Mouse (Mus musculus) forebrain, embryonic 13.5 days (tissue): ENCODE measurements around the gene Zfp956. TPM values are rescaled to one million over a fixed set of nuclear protein-coding genes. Genes with fewer than 3 reads are reported as not detected.
"Not testable (repeated sequence)": the region's sequence is repeated elsewhere in the genome, so short reads cannot be mapped to it uniquely, and the experiment has no call there.

Experiments used
- ATAC-seq: fragments of 200-750 bp; cut with Nextera tagmentation; 2 replicates; pipeline ENCODE4 v1.8.0; 2017
- H3K27ac ChIP-seq: fragments of 300-500 bp; sonication (generic); 2 replicates; pipeline ENCODE4 v1.5.1; 2015; ENCODE audit warnings: inconsistent platforms, mild to moderate bottlenecking, moderate library complexity
- H3K27me3 ChIP-seq: fragments of 300-500 bp; sonication (generic); 2 replicates; pipeline ENCODE4 v1.6.1; 2015; ENCODE audit warnings: mild to moderate bottlenecking, inconsistent platforms
- H3K36me3 ChIP-seq: fragments of 300-500 bp; sonication (generic); 2 replicates; pipeline ENCODE4 v1.6.1; 2015; ENCODE audit warnings: mild to moderate bottlenecking, inconsistent platforms; ENCODE audit not compliant: poor library complexity, severe bottlenecking
- H3K4me1 ChIP-seq: fragments of 300-500 bp; sonication (generic); 2 replicates; pipeline ENCODE4 v1.6.1; 2015; ENCODE audit warnings: inconsistent platforms
- H3K4me2 ChIP-seq: fragments of 300-500 bp; sonication (generic); 2 replicates; pipeline ENCODE4 v1.6.1; 2015; ENCODE audit warnings: inconsistent platforms, mild to moderate bottlenecking, moderate library complexity
- H3K4me3 ChIP-seq: fragments of 300-500 bp; sonication (generic); 2 replicates; pipeline ENCODE4 v1.5.1; 2015; ENCODE audit warnings: mild to moderate bottlenecking, inconsistent platforms
- H3K9ac ChIP-seq: fragments of 300-500 bp; sonication (generic); 2 replicates; pipeline ENCODE4 v1.6.1; 2015; ENCODE audit warnings: mild to moderate bottlenecking, inconsistent platforms
- H3K9me3 ChIP-seq: fragments of 300-500 bp; sonication (generic); replicated peaks from 2 replicates; pipeline ENCODE4 v1.6.1; 2016; ENCODE audit warnings: inconsistent platforms
- WGBS: fragments of 180-500 bp; shearing (Covaris S2); methylation state at CpG from one replicate; pipeline ENCODE4 v1.1.7; 2015; 5-methylcytosine and 5-hydroxymethylcytosine counted together
- polyA plus RNA-seq: library from polyadenylated mRNA; unstranded; fragments of >200 nt; fragmentation: Nextera tagmentation; extraction: Ambion mirVana; gene quantifications from 2 replicates; pipeline ENCODE4 v1.2.1, GENCODE M21; 2015

Gene Zfp956
- polyA plus RNA-seq, 1 experiment from 2014 or later, result 11.2 TPM

- no peaks in the 10 kb centered on the region for H3K27me3 ChIP-seq
- peak within 1 kb of the TSS; percentile 97 for H3K27ac ChIP-seq
- no peaks in the 10 kb centered on the region for H3K36me3 ChIP-seq
- H3K4me1 ChIP-seq, result peaks cover 19% of the 10 kb centered on the region
- peak; percentile 97 for ATAC-seq
- H3K4me2 ChIP-seq, result peak within 1 kb of the TSS; percentile 79
- H3K9ac ChIP-seq, result peak within 1 kb of the TSS; percentile 86
- WGBS, result under 1% methylated on average over 48 of the region's 67 CpGs
- peak within 1 kb of the TSS; percentile 83 for H3K4me3 ChIP-seq
- H3K9me3 ChIP-seq, result no peaks in the 10 kb centered on the region
Measured at GRCm38 (mm10) chr6:47920447-47921340, 32.5 kb upstream of the Zfp956 start, which contains the start of gene Zfp212. Zfp212 (plus strand) TSS chr6:47920476.

- H3K4me3 ChIP-seq, result peak overlapping the region; percentile 46
- H3K36me3 ChIP-seq, result peaks cover 10% of the 10 kb centered on the region
- peak overlapping the region; percentile 79 for H3K4me2 ChIP-seq
- peak overlapping the region; percentile 73; the same call in 1 of the 2 replicates for H3K9ac ChIP-seq
- no peaks in the 10 kb centered on the region; the same call in 1 of the 2 replicates for H3K9me3 ChIP-seq
- ATAC-seq, result no peak
- no peak overlapping the region for H3K27ac ChIP-seq
- 54% methylated on average over 12 of the region's 12 CpGs for WGBS
- peaks cover 2% of the 10 kb centered on the region; the same call in 1 of the 2 replicates for H3K27me3 ChIP-seq
- peaks cover 10% of the 10 kb centered on the region for H3K4me1 ChIP-seq
Measured at GRCm38 (mm10) chr6:47942461-47942860, 10.7 kb upstream of the Zfp956 start.

GRCm38 (mm10) chr6:47943021-47943691, 10.0 kb upstream of the Zfp956 start:
- peaks cover 2% of the 10 kb centered on the region; the same call in 1 of the 2 replicates for H3K27me3 ChIP-seq
- H3K27ac ChIP-seq, result no peak overlapping the region
- peak; percentile 82 for ATAC-seq
- WGBS, result 10% methylated on average over 63 of the region's 64 CpGs
- peak overlapping the region; percentile 79 for H3K4me2 ChIP-seq
- peak overlapping the region; percentile 46 for H3K4me3 ChIP-seq
- no peaks in the 10 kb centered on the region; the same call in 1 of the 2 replicates for H3K9me3 ChIP-seq
- H3K9ac ChIP-seq, result peak overlapping the region; percentile 73
- H3K36me3 ChIP-seq, result peaks cover 10% of the 10 kb centered on the region
- peaks cover 10% of the 10 kb centered on the region for H3K4me1 ChIP-seq

DNA sequence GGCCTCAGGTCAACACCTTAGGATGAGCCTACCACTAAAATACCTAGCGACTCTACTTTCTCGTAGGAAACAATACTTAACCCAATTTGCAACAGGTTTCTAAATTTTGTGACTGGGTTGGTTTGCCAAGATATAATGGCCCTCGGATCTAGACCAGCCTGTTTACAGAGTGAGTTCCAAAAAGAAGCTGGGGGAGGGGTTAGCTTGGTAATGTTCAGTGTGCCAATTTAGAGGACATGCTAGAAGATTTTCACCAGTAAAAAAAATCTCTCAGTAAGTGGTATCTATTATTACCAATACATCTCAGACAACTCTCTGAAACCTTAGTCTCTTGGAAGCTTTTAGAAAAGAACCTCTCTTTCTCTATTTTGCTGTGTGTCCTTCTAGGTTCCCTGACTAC, 9.5 kb upstream of the Zfp956 start:
- peak overlapping the region; percentile 46; the same call in 1 of the 2 replicates for H3K4me3 ChIP-seq
- peaks cover 10% of the 10 kb centered on the region for H3K4me1 ChIP-seq
- H3K9me3 ChIP-seq, result no peaks in the 10 kb centered on the region; the same call in 1 of the 2 replicates
- H3K27ac ChIP-seq, result no peak overlapping the region
- H3K27me3 ChIP-seq, result peaks cover 2% of the 10 kb centered on the region; the same call in 1 of the 2 replicates
- ATAC-seq, result no peak
- 80% methylated on average over 3 of the region's 3 CpGs for WGBS
- H3K9ac ChIP-seq, result peak overlapping the region; percentile 73
- peak overlapping the region; percentile 79 for H3K4me2 ChIP-seq
- peaks cover 10% of the 10 kb centered on the region for H3K36me3 ChIP-seq

DNA sequence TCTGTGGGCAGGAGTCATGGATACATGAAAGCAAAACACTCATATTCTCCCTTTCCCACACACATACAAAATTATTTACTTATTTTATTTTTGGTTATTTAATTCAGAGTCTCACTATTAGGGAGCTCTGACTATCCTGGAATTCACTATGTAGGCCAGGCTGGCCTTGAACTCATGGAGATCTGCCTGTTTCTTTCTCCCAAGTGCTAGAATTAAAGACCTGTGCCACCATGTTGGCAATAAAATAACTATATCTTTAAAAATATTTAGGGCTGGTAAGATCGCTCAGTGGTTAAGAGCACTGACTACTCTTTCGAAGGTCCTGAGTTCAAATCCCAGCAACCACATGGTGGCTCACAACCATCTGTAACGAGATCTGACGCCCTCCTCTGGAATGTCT, 5.8 kb upstream of the Zfp956 start:
- H3K27me3 ChIP-seq, result peaks cover under 1% of the 10 kb centered on the region; the same call in 1 of the 2 replicates
- H3K9ac ChIP-seq, result no peak overlapping the region
- H3K36me3 ChIP-seq, result peaks cover 10% of the 10 kb centered on the region
- H3K4me1 ChIP-seq, result peaks cover 10% of the 10 kb centered on the region
- 95% methylated on average over 4 of the region's 4 CpGs for WGBS
- H3K4me3 ChIP-seq, result no peak overlapping the region
- H3K27ac ChIP-seq, result no peak overlapping the region
- ATAC-seq, result no peak
- no peaks in the 10 kb centered on the region; the same call in 1 of the 2 replicates for H3K9me3 ChIP-seq
- H3K4me2 ChIP-seq, result no peak overlapping the region

- no peak for ATAC-seq
Measured at GRCm38 (mm10) chr6:47954425-47954824, 1.2 kb downstream of the Zfp956 start.

GRCm38 (mm10) chr6:47957816-47958215, 4.6 kb downstream of the Zfp956 start:
- H3K27ac ChIP-seq, result no peak overlapping the region
- H3K36me3 ChIP-seq, result peaks cover 52% of the 10 kb centered on the region
- H3K4me2 ChIP-seq, result no peak overlapping the region
- no peak overlapping the region for H3K9ac ChIP-seq
- H3K27me3 ChIP-seq, result no peaks in the 10 kb centered on the region
- no peak overlapping the region for H3K4me3 ChIP-seq
- peaks cover 17% of the 10 kb centered on the region for H3K4me1 ChIP-seq
- ATAC-seq, result no peak
- no peaks in the 10 kb centered on the region for H3K9me3 ChIP-seq

More at GRCm38 (mm10) chr6:47954425-47954824, 1.2 kb downstream of the Zfp956 start:
- H3K4me3 ChIP-seq, result peak overlapping the region; percentile 77; the same call in 1 of the 2 replicates
- no peaks in the 10 kb centered on the region for H3K9me3 ChIP-seq
- H3K36me3 ChIP-seq, result peaks cover 26% of the 10 kb centered on the region
- peaks cover 18% of the 10 kb centered on the region for H3K4me1 ChIP-seq
- H3K9ac ChIP-seq, result no peak overlapping the region
- no peak overlapping the region for H3K27ac ChIP-seq
- WGBS, result 92% methylated on average over 3 of the region's 3 CpGs
- no peaks in the 10 kb centered on the region for H3K27me3 ChIP-seq
- H3K4me2 ChIP-seq, result peak overlapping the region; percentile 83; the same call in 1 of the 2 replicates

DNA sequence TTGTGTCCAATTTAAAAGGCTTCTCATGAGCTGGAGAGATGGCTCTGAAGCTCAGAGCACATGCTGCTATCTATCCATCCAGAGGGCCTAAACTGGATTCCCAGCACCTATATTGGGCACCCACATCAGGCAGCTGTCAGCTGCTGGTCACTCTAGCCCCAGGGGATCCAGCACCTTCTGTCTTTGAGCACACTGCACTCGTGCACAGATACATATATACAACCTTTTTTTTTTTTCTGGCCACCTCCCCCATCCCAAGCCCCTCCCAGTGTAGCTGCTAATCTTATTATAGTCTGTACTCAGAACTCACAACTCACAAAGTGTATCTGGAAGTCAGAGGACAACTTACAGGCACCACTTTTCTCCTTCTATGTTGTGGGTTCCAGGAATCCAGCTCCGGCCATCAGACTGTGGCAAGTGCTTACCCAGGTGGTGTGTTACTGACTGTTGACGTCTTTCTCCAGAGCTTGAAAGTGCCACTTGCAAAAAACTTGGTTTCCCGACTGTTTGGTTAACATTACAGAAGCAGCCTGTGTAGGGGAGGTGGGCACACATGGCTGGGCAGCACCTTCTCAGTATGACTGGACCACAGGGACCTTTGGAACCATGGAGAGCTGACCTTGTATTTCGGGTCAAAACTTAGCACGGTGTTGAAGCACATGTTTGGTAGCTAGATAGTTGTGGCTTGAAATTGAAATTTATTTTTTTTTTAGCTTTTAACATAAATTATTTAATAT, 7.7 kb downstream of the Zfp956 start:
- Histone ChIP-seq H3K27ac (no peak overlapping the region), H3K9ac (no peak overlapping the region), H3K4me1 (no peaks in the 10 kb centered on the region), H3K36me3 (peaks cover 81% of the 10 kb centered on the region), H3K27me3 (no peaks in the 10 kb centered on the region), H3K4me3 (no peak overlapping the region), H3K9me3 (no peaks in the 10 kb centered on the region), H3K4me2 (no peak overlapping the region)
- WGBS, result 88% methylated on average over 6 of the region's 6 CpGs
- no peak for ATAC-seq

DNA sequence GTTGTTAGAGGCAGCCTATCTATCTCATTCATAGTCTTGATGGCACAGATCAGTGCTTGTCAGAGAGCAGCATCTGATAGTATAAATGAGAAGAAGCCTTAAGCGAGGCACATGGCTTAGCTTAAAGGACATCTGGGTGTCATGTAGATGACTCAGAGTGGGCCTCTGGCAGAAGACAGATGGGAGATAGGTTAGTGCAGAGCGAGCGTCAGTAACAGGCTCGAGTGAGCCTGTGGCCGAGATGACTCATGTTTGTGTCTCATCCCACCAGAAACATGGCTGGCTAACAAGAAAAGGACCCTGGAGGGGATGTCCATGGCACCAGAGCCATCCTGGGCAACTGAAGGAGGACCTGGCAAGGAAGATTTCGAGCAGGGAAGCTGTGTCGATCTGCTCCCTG, 9.9 kb downstream of the Zfp956 start:
- Histone ChIP-seq H3K27ac (no peak overlapping the region), H3K9me3 (no peaks in the 10 kb centered on the region), H3K4me3 (no peak overlapping the region), H3K4me2 (no peak overlapping the region), H3K36me3 (peaks cover 69% of the 10 kb centered on the region), H3K27me3 (no peaks in the 10 kb centered on the region), H3K9ac (no peak overlapping the region), H3K4me1 (no peaks in the 10 kb centered on the region)
- 90% methylated on average over 7 of the region's 7 CpGs for WGBS
- no peak for ATAC-seq

DNA sequence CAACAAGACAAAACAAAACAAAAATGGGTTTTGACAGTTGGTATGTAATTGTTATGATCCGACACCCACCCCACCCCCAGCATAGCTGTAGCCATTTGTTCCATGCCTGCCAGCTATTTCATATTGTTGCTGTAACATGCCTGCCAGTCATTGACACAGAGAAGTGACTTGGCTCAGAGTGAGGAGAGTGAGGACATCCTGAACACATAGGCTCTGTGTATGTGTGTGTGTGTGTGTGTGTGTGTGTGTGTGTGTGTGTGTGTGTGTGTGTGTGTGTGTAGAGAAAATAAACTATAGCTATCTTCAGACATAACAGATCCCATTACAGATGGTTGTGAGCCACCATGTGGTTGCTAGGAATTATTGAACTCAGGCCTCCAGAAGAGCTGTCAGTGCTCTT, 15.0 kb downstream of the Zfp956 start:
- peaks cover 30% of the 10 kb centered on the region for H3K36me3 ChIP-seq
- H3K27ac ChIP-seq, ATAC-seq, H3K9me3 ChIP-seq, H3K27me3 ChIP-seq, H3K4me2 ChIP-seq, H3K4me3 ChIP-seq, H3K9ac ChIP-seq, H3K4me1 ChIP-seq: not testable (repeated sequence)
- 79% methylated on average over 1 of the region's 1 CpGs for WGBS

DNA sequence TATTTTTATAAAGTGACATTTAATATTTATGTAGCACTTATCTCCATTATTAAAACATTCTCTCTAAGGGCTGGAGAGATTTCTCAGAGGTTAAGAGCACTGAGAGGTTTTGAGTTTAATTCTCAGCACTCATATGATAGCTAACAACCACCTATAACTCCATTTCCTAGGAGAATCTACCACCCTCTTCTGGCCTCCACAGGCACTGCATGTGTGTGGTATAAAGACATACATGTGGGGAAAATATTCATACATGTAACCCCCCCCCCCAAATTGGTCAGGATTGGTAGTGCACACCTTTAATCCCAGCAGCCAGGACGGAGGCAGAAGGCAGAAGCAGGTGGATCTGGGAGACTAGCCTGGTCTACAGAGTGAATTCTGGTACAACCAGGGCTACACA, 21.4 kb downstream of the Zfp956 start:
- H3K4me1 ChIP-seq, result no peaks in the 10 kb centered on the region
- H3K9ac ChIP-seq, result no peak overlapping the region
- H3K9me3 ChIP-seq, result no peaks in the 10 kb centered on the region
- H3K4me3 ChIP-seq, result no peak overlapping the region
- no peaks in the 10 kb centered on the region for H3K36me3 ChIP-seq
- H3K27ac ChIP-seq, result no peak overlapping the region
- ATAC-seq, result no peak
- 87% methylated on average over 1 of the region's 1 CpGs for WGBS
- no peak overlapping the region for H3K4me2 ChIP-seq
- H3K27me3 ChIP-seq, result no peaks in the 10 kb centered on the region
